Mouse (Mus musculus): ENCODE results near the gene Ncf2.

DNA sequence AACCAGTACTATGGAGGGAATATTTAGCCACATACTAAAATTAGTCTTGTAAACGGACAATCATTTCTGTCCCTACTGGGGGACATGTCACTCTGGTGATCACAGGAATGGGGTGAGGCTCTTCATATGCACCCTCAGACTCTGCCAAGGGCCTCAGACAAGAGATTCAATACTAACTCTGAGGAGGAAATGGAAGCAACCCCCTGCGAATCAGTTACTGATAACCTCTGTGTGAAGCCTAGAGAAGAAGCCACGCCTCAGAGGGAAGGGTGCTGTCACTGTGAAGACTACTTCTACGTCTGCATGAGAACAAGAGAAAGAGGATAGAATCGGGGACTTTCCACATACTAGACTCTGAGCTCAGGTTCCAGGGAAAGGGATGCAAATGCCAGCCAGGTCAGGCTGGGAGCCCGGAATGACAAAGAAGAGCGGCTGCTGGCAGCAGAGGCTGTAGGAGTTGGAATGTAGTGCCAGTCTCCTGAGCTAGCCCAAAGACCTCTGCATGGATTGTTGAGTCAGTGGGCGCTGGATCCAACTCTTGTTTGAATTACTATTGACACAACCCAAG lies 4.2 kb upstream of the Ncf2 start:
- TF ChIP-seq CTCF (IDR thresholded peaks at IDR 0.05; ENCODE audit: low read depth, low read length) = no peak
- TF ChIP-seq POLR2A (IDR thresholded peaks at IDR 0.05; ENCODE audit: extremely low read depth, insufficient read depth, low read length) = no peak
